Mouse (Mus musculus): Measurements from ENCODE around the gene Mycl. TPM values are rescaled to one million over a fixed set of nuclear protein-coding genes. Genes with fewer than 3 reads are reported as not detected.

Mycl gene
- polyA plus RNA-seq, 1 experiment from 2014 or later, result 1.4 TPM

Other genes starting within 250 kb of the Mycl start
- gene Ppt1, start 159.4 kb upstream of the Mycl start, polyA plus RNA-seq (2015; fragmentation: Nextera tagmentation; extraction: Ambion mirVana), result 61.2 and 65.4 TPM in 2 replicates
- gene Cap1, start 109.6 kb upstream of the Mycl start, polyA plus RNA-seq (2015; fragmentation: Nextera tagmentation; extraction: Ambion mirVana), result 49.7 and 50.8 TPM in 2 replicates
- gene Mfsd2a, start 34.5 kb upstream of the Mycl start, polyA plus RNA-seq (2015; fragmentation: Nextera tagmentation; extraction: Ambion mirVana), result 0.98 and 1.0 TPM in 2 replicates
- gene Trit1, start 20.9 kb downstream of the Mycl start, polyA plus RNA-seq (2015; fragmentation: Nextera tagmentation; extraction: Ambion mirVana), result 10.5 and 10.6 TPM in 2 replicates
- 0.08 and 0.15 TPM in 2 replicates for gene Bmp8b, start 109.5 kb downstream of the Mycl start, polyA plus RNA-seq (2015; fragmentation: Nextera tagmentation; extraction: Ambion mirVana)
- 0.11 TPM in 1 of 2 replicates, not detected in the other for gene Oxct2b, start 120.6 kb downstream of the Mycl start, polyA plus RNA-seq (2015; fragmentation: Nextera tagmentation; extraction: Ambion mirVana)
- gene Ppie, start 144.3 kb downstream of the Mycl start, polyA plus RNA-seq (2015; fragmentation: Nextera tagmentation; extraction: Ambion mirVana), result 51.3 and 56.7 TPM in 2 replicates
- 1.6 and 1.7 TPM in 2 replicates for gene Hpcal4, start 187.6 kb downstream of the Mycl start, polyA plus RNA-seq (2015; fragmentation: Nextera tagmentation; extraction: Ambion mirVana)
- gene Nt5c1a, start 205.9 kb downstream of the Mycl start, polyA plus RNA-seq (2015; fragmentation: Nextera tagmentation; extraction: Ambion mirVana), result 0.83 and 1.1 TPM in 2 replicates
- 9.2 and 9.3 TPM in 2 replicates for gene Heyl, start 237.9 kb downstream of the Mycl start, polyA plus RNA-seq (2015; fragmentation: Nextera tagmentation; extraction: Ambion mirVana)